ENCODE assay signal across 8 mouse cellular contexts in genomic region chr2:30718329-30718675, GRCm38 (mm10).
DNase-seq lines count a peak whose midpoint lies in the region; ATAC-seq lines count a peak whose summit lies in the region.

No protein-coding gene starts in this region.

- peak; percentile 77 for ATAC-seq in midbrain, embryonic 11.5 days (ENCODE audit: low FRiP score)

- H3K27ac ChIP-seq in embryonic facial prominence, embryonic 10.5 days (replicated peaks): peak overlapping the region; percentile 99
- H3K27ac ChIP-seq in limb, embryonic 10.5 days: peak overlapping the region; percentile 94
- H3K27ac ChIP-seq in midbrain, embryonic 11.5 days (ENCODE audit: low read depth, low read length): peak overlapping the region; percentile 100

- H3K27me3 ChIP-seq in embryonic facial prominence, embryonic 10.5 days (replicated peaks; ENCODE audit: low read depth, poor library complexity, severe bottlenecking): no peaks in the 10 kb centered on the region
- no peaks in the 10 kb centered on the region for H3K27me3 ChIP-seq in limb, embryonic 10.5 days (ENCODE audit: low read depth, poor library complexity, severe bottlenecking)
- H3K27me3 ChIP-seq in midbrain, embryonic 11.5 days (ENCODE audit: control insufficient read depth, insufficient read depth, low read length): no peaks in the 10 kb centered on the region

- peak overlapping the region; percentile 78 for H3K9ac ChIP-seq in midbrain, embryonic 11.5 days (ENCODE audit: low read length)

- H3K9me3 ChIP-seq in embryonic facial prominence, embryonic 10.5 days: no peaks in the 10 kb centered on the region
- H3K9me3 ChIP-seq in limb, embryonic 10.5 days (replicated peaks): no peaks in the 10 kb centered on the region
- no peaks in the 10 kb centered on the region for H3K9me3 ChIP-seq in midbrain, embryonic 11.5 days (ENCODE audit: control insufficient read depth, low read length)

- H3K4me2 ChIP-seq in midbrain, embryonic 11.5 days: peak overlapping the region; percentile 59

- DNase-seq in 3T3-L1 (ENCODE audit: low read depth, low spot score): peak; percentile 90
- DNase-seq in adrenal gland, postnatal 10 days: peak; percentile 94
- peak; percentile 95 for DNase-seq in embryonic facial prominence, embryonic 10.5 days (ENCODE audit: low spot score)
- DNase-seq in heart, adult 18-20 months: peak; percentile 92 to 94
- peak; percentile 92 for DNase-seq in kidney, adult 18-20 months
- peak; percentile 93 for DNase-seq in limb, embryonic 10.5 days (ENCODE audit: low spot score)
- peak; percentile 98 for DNase-seq in midbrain, embryonic 11.5 days (ENCODE audit: low spot score, missing footprints)
- DNase-seq in spleen, postnatal 36 days (ENCODE audit: low spot score in 2 of 2): peak; percentile 56 to 60

- H3K4me1 ChIP-seq in embryonic facial prominence, embryonic 10.5 days: peaks cover 94% of the 10 kb centered on the region
- H3K4me1 ChIP-seq in limb, embryonic 10.5 days: peaks cover 96% of the 10 kb centered on the region
- H3K4me1 ChIP-seq in midbrain, embryonic 11.5 days (ENCODE audit: control insufficient read depth, insufficient read depth, low read length): peaks cover 74% of the 10 kb centered on the region

- WGBS in embryonic facial prominence, embryonic 10.5 days: under 1% methylated on average over 12 of the region's 12 CpGs
- 0% methylated on average over 12 of the region's 12 CpGs for WGBS in limb, embryonic 10.5 days
- WGBS in midbrain, embryonic 11.5 days: 0% methylated on average over 12 of the region's 12 CpGs

- H3K4me3 ChIP-seq in embryonic facial prominence, embryonic 10.5 days: peak overlapping the region; percentile 55
- peak overlapping the region; percentile 43 for H3K4me3 ChIP-seq in limb, embryonic 10.5 days
- H3K4me3 ChIP-seq in midbrain, embryonic 11.5 days (ENCODE audit: low read depth, low read length): peak overlapping the region; percentile 8

- H3K36me3 ChIP-seq in embryonic facial prominence, embryonic 10.5 days (replicated peaks): no peaks in the 10 kb centered on the region
- H3K36me3 ChIP-seq in limb, embryonic 10.5 days: no peaks in the 10 kb centered on the region
- no peaks in the 10 kb centered on the region for H3K36me3 ChIP-seq in midbrain, embryonic 11.5 days (ENCODE audit: control insufficient read depth, insufficient read depth, low read length)

Comparison
In these comparisons a context has a peak if more than half of its experiments do, and no peak if none do; other contexts are left out.
1. Peak in every context shown above with its lines: DNase-seq, ATAC-seq, H3K4me3 ChIP-seq and H3K27ac ChIP-seq.